Mouse (Mus musculus) cerebellum, adult 2 months (tissue): ENCODE results near the gene Eif4ebp2. TPM values are rescaled to one million over a fixed set of nuclear protein-coding genes. Genes with fewer than 3 reads are reported as not detected.

Experiments used
- DNase-seq, 2 experiments: peaks; one replicate each; pipeline ENCODE4 v3.0.0; 2021
- H3K27ac ChIP-seq: fragments of 200-500 bp; 2 replicates; pipeline ENCODE4 v1.5.1; 2012; ENCODE audit warnings: low read length, control low read depth, inconsistent platforms; ENCODE audit not compliant: insufficient read depth
- H3K27me3 ChIP-seq: fragments of 200-500 bp; 2 replicates; pipeline ENCODE4 v1.6.1; 2012; ENCODE audit warnings: inconsistent platforms, mild to moderate bottlenecking, low read length, moderate library complexity; ENCODE audit not compliant: control insufficient read depth, insufficient read depth
- H3K4me1 ChIP-seq: fragments of 200-500 bp; 2 replicates; pipeline ENCODE4 v1.6.1; 2011; ENCODE audit warnings: low read length; ENCODE audit not compliant: control insufficient read depth, insufficient read depth
- H3K4me3 ChIP-seq: fragments of 200-500 bp; replicated peaks from 2 replicates; pipeline ENCODE3; 2011; ENCODE audit warnings: mild to moderate bottlenecking, low read depth, low read length, control low read depth; ENCODE audit not compliant: insufficient read depth
- CTCF ChIP-seq: fragments of 200-500 bp; IDR thresholded peaks from 2 replicates; pipeline ENCODE4 v1.5.1; 2011; ENCODE audit warnings: low read depth, mild to moderate bottlenecking, control low read depth, low read length, moderate library complexity, borderline replicate concordance; ENCODE audit not compliant: insufficient read depth
- POLR2A ChIP-seq: fragments of 200-500 bp; IDR thresholded peaks from 2 replicates; pipeline ENCODE4 v1.6.1; 2011; ENCODE audit warnings: low read length, control low read depth, borderline replicate concordance; ENCODE audit not compliant: insufficient read depth
- WGBS: fragments of 180-500 bp; shearing (Covaris S2); methylation state at CpG from one replicate; pipeline ENCODE4 v1.1.7; 2018; 5-methylcytosine and 5-hydroxymethylcytosine counted together
- polyA plus RNA-seq: library from polyadenylated mRNA; depleted of rRNA; stranded (reverse); fragments of >200 nt; gene quantifications from 2 replicates; pipeline ENCODE4 v1.2.3, GENCODE M21; 2012; rRNA removed

Gene Eif4ebp2
- polyA plus RNA-seq, 1 experiment: 30.4 TPM

DNA sequence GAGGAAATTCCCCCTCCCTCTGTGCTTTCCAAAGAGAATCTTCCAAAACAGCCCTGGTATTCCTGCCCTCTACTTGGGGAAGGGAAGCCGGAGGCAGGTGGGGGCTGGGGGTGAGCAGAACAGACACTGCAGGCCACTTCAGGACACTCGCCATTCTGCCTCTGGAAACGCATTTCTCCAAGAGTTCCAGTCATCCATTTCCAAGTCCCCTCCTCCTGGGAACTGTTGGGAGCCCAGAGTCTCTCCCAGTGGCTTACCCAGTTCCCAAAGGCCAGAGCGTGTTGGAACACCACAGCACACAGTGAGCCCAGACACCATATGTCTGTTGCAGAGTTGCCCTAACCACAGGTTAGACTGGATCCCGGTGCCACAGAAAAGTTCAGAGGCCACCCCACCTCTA, 73.8 kb downstream of the Eif4ebp2 start:
- WGBS: 76% methylated on average over 5 of the region's 5 CpGs
- Histone ChIP-seq H3K4me3 (no peak overlapping the region), H3K4me1 (peaks cover 25% of the 10 kb centered on the region), H3K27ac (no peak overlapping the region), H3K27me3 (no peaks in the 10 kb centered on the region)
- no peak for TF ChIP-seq POLR2A
- no peak for TF ChIP-seq CTCF
- no peak for DNase-seq

Other genes starting within 250 kb of the Eif4ebp2 start
- 0.23 and 0.30 TPM in 2 replicates for gene Adamts14, start 179.2 kb downstream of the Eif4ebp2 start, polyA plus RNA-seq
- gene Prf1, start 154.8 kb downstream of the Eif4ebp2 start, polyA plus RNA-seq: 0.14 TPM in 1 of 2 replicates, not detected in the other
- gene Pald1, start 69.1 kb downstream of the Eif4ebp2 start, polyA plus RNA-seq: 15.5 and 15.6 TPM in 2 replicates
- 0.68 and 0.97 TPM in 2 replicates for gene Nodal, start 34.7 kb downstream of the Eif4ebp2 start, polyA plus RNA-seq
- gene Lrrc20, start 23.1 kb upstream of the Eif4ebp2 start, polyA plus RNA-seq: 20.8 and 20.9 TPM in 2 replicates
- gene Npffr1, start 142.8 kb upstream of the Eif4ebp2 start, polyA plus RNA-seq: 0.25 and 0.28 TPM in 2 replicates
- gene Ppa1, start 195.9 kb upstream of the Eif4ebp2 start, polyA plus RNA-seq: 127 and 135 TPM in 2 replicates
- gene Sar1a, start 227.6 kb upstream of the Eif4ebp2 start, polyA plus RNA-seq: 101 and 105 TPM in 2 replicates
- gene Tysnd1, start 242.9 kb upstream of the Eif4ebp2 start, polyA plus RNA-seq: 28.4 and 29.4 TPM in 2 replicates